Mouse (Mus musculus) fat pad, adult 2 months (tissue): ENCODE results near the gene Spon1.
A peak's percentile ranks its signal among the peaks of the same experiment; 100 is the strongest.

Experiments
- DNase-seq: peaks from one replicate; pipeline ENCODE4 v3.0.0-alpha.2; 2011; ENCODE audit warnings: low read depth, low spot score; ENCODE audit errors: extremely low read depth

The Spon1 gene

GRCm38 (mm10) chr7:113765667-113766497 lies at the start of gene Spon1:
Spon1 (plus strand) TSS chr7:113765998.
- DNase-seq, result no peak

GRCm38 (mm10) chr7:113721994-113722393 lies 43.8 kb upstream of the Spon1 start:
- no peak for DNase-seq

GRCm38 (mm10) chr7:113723905-113724304 lies 41.9 kb upstream of the Spon1 start:
- DNase-seq, result no peak

GRCm38 (mm10) chr7:113727999-113728713 lies 37.6 kb upstream of the Spon1 start:
- DNase-seq, result no peak

GRCm38 (mm10) chr7:113728926-113729325 lies 36.9 kb upstream of the Spon1 start:
- no peak for DNase-seq

- no peak for DNase-seq
These were observed 35.2 kb upstream of the Spon1 start for GRCm38 (mm10) chr7:113730406-113731247.

- no peak for DNase-seq
These were observed 27.9 kb upstream of the Spon1 start for GRCm38 (mm10) chr7:113737790-113738362.

GRCm38 (mm10) chr7:113739181-113739580 lies 26.6 kb upstream of the Spon1 start:
- DNase-seq, result peak; percentile 19

- no peak for DNase-seq
These were observed 23.2 kb upstream of the Spon1 start for GRCm38 (mm10) chr7:113742644-113743043.

GRCm38 (mm10) chr7:113743982-113744381 lies 21.8 kb upstream of the Spon1 start:
- no peak for DNase-seq

GRCm38 (mm10) chr7:113756616-113757015 lies 9.2 kb upstream of the Spon1 start:
- DNase-seq, result no peak

GRCm38 (mm10) chr7:113759212-113759611 lies 6.6 kb upstream of the Spon1 start:
- DNase-seq, result no peak

GRCm38 (mm10) chr7:113765133-113765532 lies 665 bp upstream of the Spon1 start:
- no peak for DNase-seq

- no peak for DNase-seq
These were observed 722 bp downstream of the Spon1 start for GRCm38 (mm10) chr7:113766498-113766941.

- DNase-seq, result no peak
These were observed 1.7 kb downstream of the Spon1 start for GRCm38 (mm10) chr7:113767546-113767945.

- DNase-seq, result no peak
These were observed 2.6 kb downstream of the Spon1 start for GRCm38 (mm10) chr7:113768174-113768935.

- DNase-seq, result no peak
These were observed 3.5 kb downstream of the Spon1 start for GRCm38 (mm10) chr7:113769281-113769680.

- DNase-seq, result no peak
These were observed 6.3 kb downstream of the Spon1 start for GRCm38 (mm10) chr7:113772135-113772534.

GRCm38 (mm10) chr7:113773436-113773835 lies 7.6 kb downstream of the Spon1 start:
- DNase-seq, result no peak

GRCm38 (mm10) chr7:113774039-113774438 lies 8.2 kb downstream of the Spon1 start:
- DNase-seq, result no peak
